Mouse (Mus musculus) kidney, postnatal 25 days (tissue): ENCODE measurements around the gene Ap4b1.
"Not testable (repeated sequence)": the region's sequence is repeated elsewhere in the genome, so short reads cannot be mapped to it uniquely, and the experiment has no call there.

Source experiments
- DNase-seq, 2 experiments: peaks; one replicate each; pipeline ENCODE4 v3.0.0; 2021; ENCODE audit warnings: mixed read lengths in 2 of 2

Gene Ap4b1

GRCm38 (mm10) chr3:103801631-103802531, 7.4 kb upstream of the Ap4b1 start:
- DNase-seq: peak; percentile 86 to 94

DNA sequence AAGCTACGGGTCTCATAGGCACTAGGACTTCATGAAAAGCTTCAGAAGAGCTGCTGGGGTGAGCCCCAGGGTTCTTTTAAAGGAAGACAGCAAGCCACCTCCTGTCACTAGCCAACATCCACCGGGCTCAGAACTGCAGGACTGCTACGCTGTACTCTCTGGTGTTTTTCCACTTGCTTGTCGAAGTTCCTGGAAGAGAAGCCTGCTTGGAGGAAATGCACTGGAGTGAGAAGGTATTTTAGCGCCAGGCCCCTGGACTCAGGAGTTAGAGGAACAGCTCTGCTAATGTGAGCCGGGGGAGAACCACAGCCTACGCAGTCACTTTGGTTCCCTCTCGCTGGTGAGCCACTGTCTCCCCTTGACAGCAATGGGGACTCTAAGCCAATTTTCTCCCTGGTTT, 6.5 kb upstream of the Ap4b1 start:
- peak; percentile 58 to 70 for DNase-seq

DNA sequence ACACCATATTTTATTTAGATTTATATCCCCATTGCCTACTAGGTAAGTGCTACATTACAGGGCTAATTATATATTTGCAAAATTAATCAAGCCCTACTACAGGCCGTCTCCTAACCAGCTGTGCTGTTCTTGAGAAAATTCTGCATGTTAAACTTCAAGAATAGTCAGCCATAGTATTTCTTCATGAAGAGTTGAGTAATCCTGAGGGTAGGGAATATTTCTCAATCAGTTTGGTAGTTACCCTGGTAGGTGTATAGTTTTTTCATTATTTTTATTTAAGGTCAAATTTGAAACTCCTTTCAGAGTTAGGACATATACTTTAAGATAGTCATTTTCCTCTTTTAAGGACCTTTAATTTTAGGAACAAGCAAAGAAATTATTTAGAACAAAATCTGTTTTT, 3.6 kb upstream of the Ap4b1 start:
- DNase-seq: no peak

GRCm38 (mm10) chr3:103809799-103810150, 455 bp downstream of the Ap4b1 start:
- DNase-seq: no peak

DNA sequence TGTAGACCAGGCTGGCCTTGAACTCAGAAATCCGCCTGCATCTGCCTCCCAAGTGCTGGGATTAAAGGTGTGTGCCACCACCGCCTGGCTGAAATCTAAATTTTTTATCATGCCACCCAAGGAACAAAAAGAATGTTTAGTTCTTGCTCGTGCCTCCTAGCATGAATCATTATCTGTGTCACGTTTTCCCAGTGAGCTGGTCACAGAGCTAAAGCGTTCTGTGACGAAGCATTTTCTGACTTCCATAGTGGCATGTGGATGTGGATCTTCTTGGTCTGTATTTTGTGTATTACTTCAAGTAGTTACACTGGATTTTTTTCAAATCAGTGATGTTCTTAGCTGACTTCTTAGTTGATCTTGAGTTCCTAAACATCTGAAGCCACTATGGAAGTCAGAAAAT, 1.6 kb downstream of the Ap4b1 start:
- no peak for DNase-seq

GRCm38 (mm10) chr3:103827548-103827947, 18.2 kb downstream of the Ap4b1 start:
- DNase-seq: no peak

DNA sequence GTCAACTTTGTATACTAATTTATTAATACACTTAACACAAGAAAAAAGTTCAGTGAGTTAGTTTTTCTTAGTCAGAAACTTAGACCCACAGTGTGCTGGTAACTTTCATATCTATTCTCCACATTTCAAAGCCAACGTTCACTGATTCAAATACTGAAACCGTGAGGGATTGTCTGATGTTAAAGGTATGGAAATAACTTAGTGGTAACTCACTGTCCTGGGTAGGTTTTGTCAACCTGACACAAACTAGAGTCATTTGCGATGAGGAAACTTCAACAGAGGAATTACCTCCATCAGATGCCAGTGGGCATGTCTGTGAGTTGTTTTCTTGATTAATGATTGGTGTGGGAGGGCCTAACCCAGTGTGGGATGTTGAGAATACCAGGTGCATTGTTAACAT, 19.7 kb downstream of the Ap4b1 start:
- DNase-seq: no peak

DNA sequence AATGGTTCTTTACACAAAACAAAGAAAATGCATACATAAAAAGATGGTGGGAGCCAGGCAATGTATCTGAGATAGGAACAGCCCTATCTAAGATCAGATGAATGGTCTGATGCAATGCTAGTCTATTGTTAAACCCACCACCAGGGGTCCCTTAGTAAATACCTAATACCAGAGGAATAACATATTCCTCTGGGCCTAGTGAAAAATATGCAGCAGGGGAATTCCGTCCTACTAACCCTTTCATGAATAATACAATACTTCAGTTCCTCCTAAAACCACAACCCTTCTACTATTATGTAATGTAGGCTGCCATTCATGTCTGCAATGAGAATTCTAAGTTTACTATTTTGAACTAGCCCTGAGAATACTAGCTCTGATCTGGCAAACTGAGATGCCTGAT, 21.4 kb downstream of the Ap4b1 start:
- not testable (repeated sequence) for DNase-seq

DNA sequence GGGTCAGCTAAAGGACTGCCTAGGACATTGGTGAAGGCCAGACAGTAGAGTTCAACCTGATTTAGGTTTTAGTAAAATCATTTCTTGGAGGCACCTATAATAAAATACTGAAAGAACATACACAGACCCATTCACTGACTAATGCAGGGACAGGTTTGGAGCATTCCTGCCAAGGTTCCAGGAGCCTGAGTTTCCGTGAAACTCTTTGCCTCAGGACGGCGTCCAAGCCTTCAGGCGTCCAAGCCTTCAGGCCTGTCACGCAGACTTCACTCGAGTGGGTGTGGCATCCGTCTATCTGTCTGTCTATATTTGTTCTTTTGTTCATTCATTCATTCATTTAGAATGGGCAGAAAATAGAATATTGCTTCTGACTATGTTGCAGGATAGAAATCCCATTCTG, 21.8 kb downstream of the Ap4b1 start:
- DNase-seq: no peak

DNA sequence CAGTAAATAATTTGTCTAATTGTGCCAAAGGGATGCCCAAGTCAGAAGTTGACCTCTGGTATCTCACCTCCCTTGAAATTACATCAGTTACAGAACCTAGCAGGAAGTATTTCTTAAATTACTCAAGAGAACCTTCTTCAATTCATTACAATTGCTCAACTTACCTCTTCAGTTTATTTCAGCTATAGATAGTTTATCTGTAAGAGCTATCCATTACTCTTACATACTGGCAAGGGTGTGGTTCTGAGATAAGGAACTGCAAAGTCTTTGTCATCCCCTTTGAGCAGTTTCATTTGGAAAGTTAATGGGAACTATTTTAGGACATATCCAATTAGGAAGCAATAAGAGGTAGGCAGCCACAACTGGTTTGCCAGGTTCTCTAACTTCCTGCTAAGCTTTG, 23.1 kb downstream of the Ap4b1 start, which contains the start of gene Bcl2l15:
Gene Bcl2l15 (plus strand): TSS at position 176 of the 400 bp plus-strand sequence.
- DNase-seq: no peak

- DNase-seq: no peak
Measured at GRCm38 (mm10) chr3:103834001-103834400, 24.7 kb downstream of the Ap4b1 start.

DNA sequence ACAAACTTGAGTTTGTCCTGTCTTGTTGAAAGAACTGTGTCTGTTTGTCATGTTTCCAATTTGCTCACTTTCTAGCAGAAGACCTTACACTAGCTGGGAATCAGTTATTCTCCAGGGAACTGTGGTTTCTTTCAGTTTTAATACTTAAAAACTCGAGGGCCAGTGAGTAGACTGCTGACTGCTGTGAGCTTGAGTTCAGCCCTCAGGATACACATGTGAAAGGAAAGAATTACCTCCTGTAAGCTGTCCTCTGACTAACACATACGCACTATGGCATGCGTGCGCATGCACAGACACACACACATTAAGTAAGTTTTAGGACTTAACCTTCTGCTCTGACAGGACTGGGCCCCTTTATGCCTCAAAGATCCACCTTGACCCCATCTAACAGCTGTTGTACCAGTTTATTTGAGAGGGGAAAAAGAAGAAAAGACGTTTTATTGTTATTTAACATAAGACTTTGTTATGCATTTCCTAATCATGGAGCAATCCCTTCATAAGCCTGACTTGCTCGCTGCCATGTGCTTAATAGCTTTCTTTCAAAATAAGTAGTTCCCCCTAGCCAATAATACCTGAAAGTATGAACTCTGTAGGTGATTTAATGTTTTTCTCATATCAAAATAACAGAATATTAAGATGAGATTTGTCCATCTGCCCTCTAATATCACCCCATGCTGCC, 26.1 kb downstream of the Ap4b1 start:
- DNase-seq: no peak

- no peak for DNase-seq
Measured at GRCm38 (mm10) chr3:103835951-103836310, 26.6 kb downstream of the Ap4b1 start.

GRCm38 (mm10) chr3:103836453-103836852, 27.1 kb downstream of the Ap4b1 start:
- no peak for DNase-seq

DNA sequence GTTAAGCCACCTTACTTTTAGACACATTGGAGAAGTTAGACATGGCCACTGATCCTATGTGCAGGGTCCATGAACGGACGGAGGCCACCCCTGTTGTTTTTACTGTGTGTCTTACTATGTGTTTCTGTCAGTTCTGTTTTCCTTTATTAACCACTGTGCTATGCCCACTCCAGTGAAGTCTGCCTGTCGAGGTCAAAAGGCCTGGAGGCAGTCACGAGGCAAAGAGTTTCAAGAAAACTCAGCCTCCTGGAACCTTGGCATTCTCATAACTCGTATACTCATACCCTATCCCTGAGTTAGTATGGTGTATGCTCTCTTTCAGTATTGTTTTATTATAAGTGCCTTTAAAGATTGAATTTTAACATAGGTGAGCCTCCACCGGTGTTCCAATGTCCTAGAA, 30.4 kb downstream of the Ap4b1 start:
- DNase-seq: peak in 1 of 2 experiments; percentile 37

- not testable (repeated sequence) for DNase-seq
Measured at GRCm38 (mm10) chr3:103840195-103840594, 30.9 kb downstream of the Ap4b1 start.

DNA sequence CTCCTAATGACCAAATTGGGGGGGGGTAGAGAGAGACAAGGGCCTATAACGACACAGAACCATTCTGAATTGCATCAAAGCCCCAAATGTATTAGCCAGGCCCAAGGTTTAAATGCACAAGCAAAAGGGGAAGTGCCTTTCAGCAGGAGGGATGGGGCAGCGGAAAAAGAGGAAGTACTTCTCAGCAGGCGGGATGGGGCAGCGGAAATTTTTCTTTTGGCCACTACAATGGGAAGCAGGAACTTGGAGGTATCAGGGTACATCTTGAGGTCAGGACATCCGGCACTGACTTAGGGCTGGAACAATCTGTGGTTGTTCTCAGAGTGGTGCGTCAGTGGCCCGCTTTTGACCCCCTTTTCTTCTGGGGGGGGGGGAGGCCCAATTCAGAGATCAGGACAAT, 31.6 kb downstream of the Ap4b1 start:
- DNase-seq: not testable (repeated sequence)

GRCm38 (mm10) chr3:103850644-103851363, 41.5 kb downstream of the Ap4b1 start:
- DNase-seq: peak; percentile 14 to 64

- DNase-seq: no peak
Measured at GRCm38 (mm10) chr3:103851481-103851880, 42.2 kb downstream of the Ap4b1 start.

DNA sequence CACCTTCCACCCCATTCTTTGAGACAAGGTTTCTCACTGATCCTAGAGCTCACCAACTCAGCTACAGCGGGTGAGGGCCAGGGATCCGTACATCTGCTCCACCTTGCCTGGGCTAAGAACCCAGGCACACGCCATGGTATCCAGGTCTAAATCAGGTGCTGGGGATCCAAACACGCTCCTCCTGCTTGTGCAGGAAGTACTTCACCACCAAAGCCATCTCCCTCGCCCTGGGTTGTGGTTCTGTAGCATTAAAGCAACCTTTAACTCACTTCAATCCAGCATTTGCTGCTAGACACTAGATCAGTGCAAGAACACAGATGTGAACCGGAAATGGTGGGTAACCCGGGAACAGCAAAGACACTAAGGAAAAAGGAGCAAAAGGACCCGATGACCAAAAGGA, 42.6 kb downstream of the Ap4b1 start:
- DNase-seq: no peak

DNA sequence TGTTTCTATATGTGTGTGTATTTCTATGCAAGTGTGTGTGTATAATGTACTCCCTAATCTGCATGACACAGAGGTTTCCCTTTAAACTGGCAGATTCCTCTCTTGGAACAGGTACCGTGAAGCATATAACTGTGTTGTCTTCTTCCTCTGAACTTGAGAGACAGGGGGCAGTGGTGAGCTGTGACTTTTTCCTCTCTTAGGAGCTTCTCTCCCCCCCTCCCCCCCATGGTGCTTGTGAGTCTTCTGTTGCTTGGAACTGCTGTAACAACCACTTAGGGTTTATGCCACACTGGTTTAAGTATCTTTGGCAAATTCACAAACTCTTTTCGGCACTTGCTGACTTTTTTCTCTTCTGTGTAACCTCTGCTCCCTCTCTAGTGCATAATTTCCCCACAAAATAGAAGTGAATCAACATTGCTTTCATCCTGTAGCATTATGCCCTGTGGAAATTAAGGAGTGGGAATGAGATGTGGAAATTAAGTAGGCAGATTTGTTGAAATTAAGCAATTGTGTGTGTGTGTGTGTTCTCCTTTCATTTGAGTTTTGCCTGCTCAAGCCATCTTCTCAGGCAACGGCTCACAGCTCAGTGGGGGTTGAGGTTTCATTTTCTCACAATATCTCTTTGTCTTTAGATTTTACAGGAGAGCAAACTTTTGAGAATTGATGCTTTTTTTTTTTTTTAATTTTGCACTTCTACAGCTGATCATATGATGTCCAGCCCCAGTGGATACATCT, 43.4 kb downstream of the Ap4b1 start:
- peak; percentile 73 to 84 for DNase-seq

DNA sequence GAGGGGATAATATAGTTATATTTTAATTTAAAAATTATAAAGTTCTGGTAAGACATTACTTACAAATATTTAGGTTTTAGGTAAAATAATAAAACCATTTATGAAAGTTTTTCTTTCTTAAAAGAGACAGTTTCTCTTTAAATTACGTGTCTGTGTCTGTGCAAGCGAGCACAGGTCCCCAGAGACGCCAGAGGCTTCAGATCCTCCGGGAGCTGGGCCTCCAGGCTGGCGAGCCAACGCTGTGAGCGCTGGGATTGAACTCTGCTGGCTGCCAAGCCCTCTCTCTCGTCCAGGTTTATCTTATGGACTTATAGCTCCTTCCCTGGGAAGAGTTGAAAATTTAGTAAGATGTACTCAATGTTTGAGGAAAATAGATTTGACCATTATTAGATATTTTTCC, 44.5 kb downstream of the Ap4b1 start:
- no peak for DNase-seq
